Mouse (Mus musculus) embryonic facial prominence, embryonic 13.5 days (tissue): Measurements from ENCODE around the gene 1700093K21Rik. TPM values are rescaled to one million over a fixed set of nuclear protein-coding genes. Genes with fewer than 3 reads are reported as not detected.
"Not testable (repeated sequence)": the region's sequence is repeated elsewhere in the genome, so short reads cannot be mapped to it uniquely, and the experiment has no call there.

Source experiments
- ATAC-seq: fragments of 200-750 bp; cut with Nextera tagmentation; 2 replicates; pipeline ENCODE4 v1.8.0; 2017; ENCODE audit warnings: low read depth; ENCODE audit not compliant: insufficient number of reproducible peaks, insufficient read depth, low FRiP score, low TSS enrichment
- H3K27ac ChIP-seq: fragments of 300-500 bp; sonication (generic); 2 replicates; pipeline ENCODE4 v1.5.1; 2015; ENCODE audit warnings: moderate library complexity, mild to moderate bottlenecking, inconsistent platforms
- H3K27me3 ChIP-seq: fragments of 300-500 bp; sonication (generic); 2 replicates; pipeline ENCODE4 v1.6.1; 2015; ENCODE audit warnings: mild to moderate bottlenecking, inconsistent platforms
- H3K36me3 ChIP-seq: fragments of 300-500 bp; sonication (generic); 2 replicates; pipeline ENCODE4 v1.6.1; 2015; ENCODE audit warnings: mild to moderate bottlenecking, inconsistent platforms
- H3K4me1 ChIP-seq: fragments of 300-500 bp; sonication (generic); 2 replicates; pipeline ENCODE4 v1.6.1; 2015; ENCODE audit warnings: inconsistent platforms
- H3K4me2 ChIP-seq: fragments of 300-500 bp; sonication (generic); 2 replicates; pipeline ENCODE4 v1.6.1; 2015; ENCODE audit warnings: moderate library complexity, mild to moderate bottlenecking, inconsistent platforms
- H3K4me3 ChIP-seq: fragments of 300-500 bp; sonication (generic); 2 replicates; pipeline ENCODE4 v1.5.1; 2015; ENCODE audit warnings: mild to moderate bottlenecking, inconsistent platforms
- H3K9ac ChIP-seq: fragments of 300-500 bp; sonication (generic); 2 replicates; pipeline ENCODE4 v1.6.1; 2015; ENCODE audit warnings: mild to moderate bottlenecking, inconsistent platforms
- H3K9me3 ChIP-seq: fragments of 300-500 bp; sonication (generic); 2 replicates; pipeline ENCODE4 v1.6.1; 2016; ENCODE audit warnings: inconsistent platforms
- WGBS: fragments of 180-500 bp; shearing (Covaris S2); methylation state at CpG from one replicate; pipeline ENCODE4 v1.1.7; 2015; ENCODE audit warnings: mixed read lengths; 5-methylcytosine and 5-hydroxymethylcytosine counted together
- polyA plus RNA-seq: library from polyadenylated mRNA; unstranded; fragments of >200 nt; fragmentation: Nextera tagmentation; extraction: Ambion mirVana; gene quantifications from 2 replicates; pipeline ENCODE4 v1.2.1, GENCODE M21; 2015

Gene 1700093K21Rik
- polyA plus RNA-seq, result not detected in 2 replicates

DNA sequence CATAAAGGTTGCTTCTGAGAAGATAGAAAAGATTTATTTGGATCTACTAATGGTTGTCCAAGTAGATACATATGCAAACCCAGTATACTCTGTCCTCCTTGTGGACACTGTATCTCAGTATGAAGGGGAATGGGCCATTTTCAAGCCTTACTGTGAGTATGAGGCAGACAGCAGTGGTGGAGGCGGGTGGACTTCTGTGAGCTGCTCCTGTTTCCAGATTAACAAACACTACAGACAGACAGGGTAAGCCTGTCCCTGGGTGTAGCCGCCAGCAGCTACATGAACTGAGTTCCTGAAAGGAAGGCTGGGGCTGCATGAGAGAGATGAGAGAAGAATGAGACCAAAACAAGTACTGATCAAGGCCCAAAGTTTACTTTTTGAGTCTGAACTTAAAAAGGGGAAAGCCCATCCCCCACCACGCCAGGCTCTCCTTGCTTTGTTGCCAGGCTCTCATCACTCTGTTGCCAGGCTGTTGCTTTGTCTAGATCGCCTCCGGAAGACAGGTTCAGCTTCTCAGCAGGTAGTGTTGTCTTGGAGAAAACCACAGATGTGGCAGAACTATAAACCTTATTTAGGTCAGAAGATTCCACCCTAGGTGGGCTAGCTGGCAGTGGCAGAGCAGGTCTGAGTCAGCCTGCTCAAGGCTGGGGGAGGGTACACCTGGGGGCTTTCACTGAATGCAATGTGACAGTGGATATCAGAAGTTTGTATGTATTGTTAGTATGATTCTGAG is at the start of gene 1700093K21Rik:
Gene 1700093K21Rik (minus strand): TSS at position 683 of the 733 bp plus-strand sequence.
- 41% methylated on average over 5 of the region's 5 CpGs for WGBS
- Histone ChIP-seq H3K9me3 (no peaks in the 10 kb centered on the region), H3K4me1 (no peaks in the 10 kb centered on the region), H3K36me3 (no peaks in the 10 kb centered on the region), H3K27ac (no peak within 1 kb of the TSS), H3K4me2 (no peak within 1 kb of the TSS), H3K27me3 (no peaks in the 10 kb centered on the region), H3K4me3 (no peak within 1 kb of the TSS), H3K9ac (no peak within 1 kb of the TSS)
- ATAC-seq, result no peak

- Histone ChIP-seq H3K9ac (no peak overlapping the region), H3K4me2 (no peak overlapping the region), H3K27ac (no peak overlapping the region), H3K36me3 (peaks cover 22% of the 10 kb centered on the region), H3K27me3 (no peaks in the 10 kb centered on the region), H3K9me3 (no peaks in the 10 kb centered on the region), H3K4me1 (no peaks in the 10 kb centered on the region), H3K4me3 (no peak overlapping the region)
- WGBS, result 89% methylated on average over 7 of the region's 7 CpGs
- ATAC-seq, result no peak
These were observed 49.2 kb upstream of the 1700093K21Rik start for GRCm38 (mm10) chr11:23570130-23570529.

- no peaks in the 10 kb centered on the region for H3K9me3 ChIP-seq
- H3K36me3 ChIP-seq, result peaks cover 13% of the 10 kb centered on the region
- no peak overlapping the region for H3K4me3 ChIP-seq
- WGBS, result 53% methylated on average over 6 of the region's 6 CpGs
- no peak for ATAC-seq
- H3K4me1 ChIP-seq, result no peaks in the 10 kb centered on the region
- H3K27ac ChIP-seq, result no peak overlapping the region
- no peak overlapping the region for H3K4me2 ChIP-seq
- H3K27me3 ChIP-seq, result no peaks in the 10 kb centered on the region
- no peak overlapping the region for H3K9ac ChIP-seq
These were observed 44.8 kb upstream of the 1700093K21Rik start for GRCm38 (mm10) chr11:23565761-23566160.

GRCm38 (mm10) chr11:23557039-23557630 is 36.2 kb upstream of the 1700093K21Rik start:
- no peak overlapping the region for H3K27ac ChIP-seq
- H3K9me3 ChIP-seq, result no peaks in the 10 kb centered on the region
- no peak overlapping the region for H3K9ac ChIP-seq
- H3K27me3 ChIP-seq, result no peaks in the 10 kb centered on the region
- no peaks in the 10 kb centered on the region for H3K36me3 ChIP-seq
- no peaks in the 10 kb centered on the region for H3K4me1 ChIP-seq
- no peak for ATAC-seq
- H3K4me3 ChIP-seq, result no peak overlapping the region
- WGBS, result 65% methylated on average over 6 of the region's 6 CpGs
- H3K4me2 ChIP-seq, result no peak overlapping the region

- Histone ChIP-seq H3K9ac (no peak overlapping the region), H3K27me3 (no peaks in the 10 kb centered on the region), H3K4me1 (no peaks in the 10 kb centered on the region), H3K27ac (no peak overlapping the region), H3K9me3 (no peaks in the 10 kb centered on the region), H3K4me2 (no peak overlapping the region), H3K36me3 (no peaks in the 10 kb centered on the region), H3K4me3 (no peak overlapping the region)
- 83% methylated on average over 2 of the region's 2 CpGs for WGBS
- ATAC-seq, result no peak
These were observed 16.5 kb upstream of the 1700093K21Rik start for GRCm38 (mm10) chr11:23537446-23537845.

DNA sequence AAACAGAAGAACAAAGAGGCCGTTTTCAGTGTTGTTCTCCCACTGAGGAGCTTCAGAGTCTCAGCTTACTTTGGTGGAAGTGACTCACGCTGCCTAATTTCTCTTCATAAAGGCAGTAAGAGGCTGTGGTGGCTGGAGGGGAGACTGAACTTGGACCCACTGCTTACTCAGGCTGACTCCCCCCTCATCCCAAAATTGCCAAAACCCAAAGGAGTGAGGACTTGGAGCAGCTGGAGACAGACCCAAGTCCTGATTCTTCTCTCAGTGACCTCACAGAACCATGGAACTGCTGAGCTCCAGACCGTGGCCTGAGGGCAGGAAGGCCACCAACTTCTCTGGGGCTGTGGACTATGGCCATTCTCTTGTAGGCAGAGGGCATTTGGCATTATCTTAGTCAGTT is 2.0 kb downstream of the 1700093K21Rik start:
- H3K27me3 ChIP-seq, result no peaks in the 10 kb centered on the region
- no peak for ATAC-seq
- H3K4me2 ChIP-seq, result no peak overlapping the region
- no peaks in the 10 kb centered on the region for H3K9me3 ChIP-seq
- no peaks in the 10 kb centered on the region for H3K36me3 ChIP-seq
- no peaks in the 10 kb centered on the region for H3K4me1 ChIP-seq
- H3K27ac ChIP-seq, result no peak overlapping the region
- 72% methylated on average over 3 of the region's 3 CpGs for WGBS
- H3K9ac ChIP-seq, result no peak overlapping the region
- H3K4me3 ChIP-seq, result no peak overlapping the region

- H3K4me3 ChIP-seq, result no peak overlapping the region
- no peak overlapping the region for H3K27ac ChIP-seq
- H3K9me3 ChIP-seq, result no peaks in the 10 kb centered on the region
- H3K9ac ChIP-seq, result no peak overlapping the region
- no peaks in the 10 kb centered on the region for H3K27me3 ChIP-seq
- no peak overlapping the region for H3K4me2 ChIP-seq
- no peaks in the 10 kb centered on the region for H3K36me3 ChIP-seq
- no peak for ATAC-seq
- H3K4me1 ChIP-seq, result no peaks in the 10 kb centered on the region
- 80% methylated on average over 2 of the region's 2 CpGs for WGBS
These were observed 5.6 kb downstream of the 1700093K21Rik start for GRCm38 (mm10) chr11:23515315-23515714.

DNA sequence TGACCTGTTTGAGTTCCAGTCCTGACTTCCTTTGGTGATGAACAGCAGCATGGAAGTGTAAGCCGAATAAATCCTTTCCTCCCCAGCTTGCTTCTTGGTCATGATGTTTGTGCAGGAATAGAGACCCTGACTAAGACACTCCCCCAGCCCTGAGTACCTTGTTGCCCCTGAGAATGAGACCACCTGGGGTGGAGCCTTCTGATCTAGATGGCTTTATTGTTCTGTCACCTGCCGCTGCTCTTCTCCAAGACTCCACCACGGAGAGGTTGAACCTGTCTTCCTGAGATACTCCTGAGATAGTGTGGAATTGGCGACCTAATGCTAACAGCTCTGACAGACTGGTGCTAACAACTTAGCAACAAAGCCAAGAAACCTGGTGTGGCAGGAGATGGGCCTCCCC is 6.2 kb downstream of the 1700093K21Rik start:
- not testable (repeated sequence) for H3K4me2 ChIP-seq, H3K9ac ChIP-seq, H3K27me3 ChIP-seq, H3K36me3 ChIP-seq, ATAC-seq, H3K4me3 ChIP-seq, H3K27ac ChIP-seq, H3K4me1 ChIP-seq, H3K9me3 ChIP-seq
- 75% methylated on average over 4 of the region's 4 CpGs for WGBS

- not testable (repeated sequence) for H3K27ac ChIP-seq, H3K9ac ChIP-seq, H3K4me2 ChIP-seq, H3K36me3 ChIP-seq, H3K4me3 ChIP-seq, H3K27me3 ChIP-seq, H3K4me1 ChIP-seq, ATAC-seq, H3K9me3 ChIP-seq
- 63% methylated on average over 5 of the region's 5 CpGs for WGBS
These were observed 16.2 kb downstream of the 1700093K21Rik start for GRCm38 (mm10) chr11:23504801-23505200.

GRCm38 (mm10) chr11:23498609-23499008 is 22.3 kb downstream of the 1700093K21Rik start:
- H3K27ac ChIP-seq, result peak overlapping the region; percentile 85
- no peaks in the 10 kb centered on the region for H3K27me3 ChIP-seq
- H3K9ac ChIP-seq, result peak overlapping the region; percentile 68; the same call in 1 of the 2 replicates
- 62% methylated on average over 5 of the region's 5 CpGs for WGBS
- no peak for ATAC-seq
- no peaks in the 10 kb centered on the region for H3K9me3 ChIP-seq
- H3K4me1 ChIP-seq, result peaks cover 17% of the 10 kb centered on the region
- peak overlapping the region; percentile 79 for H3K4me3 ChIP-seq
- H3K4me2 ChIP-seq, result peak overlapping the region; percentile 92
- H3K36me3 ChIP-seq, result peaks cover 25% of the 10 kb centered on the region

DNA sequence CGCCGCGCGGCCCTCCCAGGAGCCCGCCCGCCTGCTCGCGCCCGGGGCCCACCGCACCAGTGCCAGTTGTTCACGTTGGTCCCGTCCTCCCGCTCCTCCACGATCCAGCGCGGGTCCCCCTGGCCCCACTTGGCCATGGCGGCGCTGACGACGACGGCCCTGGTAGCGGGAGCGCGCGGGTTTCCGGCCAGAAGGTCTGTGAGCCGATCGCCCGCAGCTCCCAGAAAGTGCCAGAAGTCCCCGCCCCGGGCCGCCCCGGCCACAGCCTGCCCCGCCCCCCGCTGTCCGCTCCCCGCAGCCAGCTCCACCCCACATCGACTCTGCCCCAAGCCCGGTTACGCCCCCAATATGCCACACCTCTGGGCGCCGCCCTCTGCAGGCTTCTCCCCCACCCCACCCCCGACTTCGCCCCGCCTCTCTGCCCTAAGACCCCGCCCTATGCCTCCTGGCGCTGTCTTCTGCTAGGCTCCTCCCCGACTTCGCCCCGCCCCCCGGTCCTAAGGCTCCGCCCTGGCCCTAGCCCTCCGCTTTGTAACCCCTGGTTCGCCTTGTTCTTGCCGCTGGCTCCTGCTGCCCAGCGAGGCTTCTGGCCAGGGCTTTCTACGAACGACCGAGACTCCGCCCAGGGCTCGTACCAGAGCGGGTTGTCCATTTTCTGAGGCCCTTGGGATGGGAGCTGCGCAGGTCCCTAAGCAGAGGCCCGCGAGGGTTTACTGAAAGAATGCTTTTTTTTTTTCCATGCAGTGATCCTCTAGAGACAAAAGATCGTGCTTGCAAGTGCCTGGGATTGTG is 23.0 kb downstream of the 1700093K21Rik start, which contains the start of gene Ahsa2:
Gene Ahsa2 (minus strand): TSS at position 313 of the 792 bp plus-strand sequence.
- peak within 1 kb of the TSS; percentile 79 for H3K4me3 ChIP-seq
- peak within 1 kb of the TSS; percentile 95 for H3K9ac ChIP-seq
- H3K4me1 ChIP-seq, result peaks cover 17% of the 10 kb centered on the region
- under 1% methylated on average over 64 of the region's 66 CpGs for whole genome bisulfite sequencing
- no peaks in the 10 kb centered on the region for H3K9me3 ChIP-seq
- H3K36me3 ChIP-seq, result peaks cover 32% of the 10 kb centered on the region
- ATAC-seq, result peak; percentile 93
- H3K4me2 ChIP-seq, result peak within 1 kb of the TSS; percentile 92
- H3K27ac ChIP-seq, result peak within 1 kb of the TSS; percentile 94
- H3K27me3 ChIP-seq, result no peaks in the 10 kb centered on the region
